Mouse (Mus musculus): ENCODE results near the gene Foxr1. TPM values are rescaled to one million over a fixed set of nuclear protein-coding genes. Genes with fewer than 3 reads are reported as not detected.
A peak's percentile ranks its signal among the peaks of the same experiment; 100 is the strongest.
"Not testable (repeated sequence)": the region's sequence is repeated elsewhere in the genome, so short reads cannot be mapped to it uniquely, and the experiment has no call there.

The Foxr1 gene
- polyA plus RNA-seq, 1 experiment from 2014 or later: not detected

GRCm38 (mm10) chr9:44418519-44419385, 22.2 kb downstream of the Foxr1 start, which contains the start of gene Ccdc84:
Gene Ccdc84 (minus strand): TSS chr9:44418569.
- Histone ChIP-seq H3K9ac (ENCODE audit: low read depth, low read length) (peak within 1 kb of the TSS; percentile 91), H3K27me3 (replicated peaks; ENCODE audit: control insufficient read depth, insufficient read depth, low read length) (no peaks in the 10 kb centered on the region), H3K4me1 (ENCODE audit: control insufficient read depth, insufficient read depth, low read length) (peaks cover 10% of the 10 kb centered on the region), H3K27ac (ENCODE audit: low read length) (peak within 1 kb of the TSS; percentile 77), H3K4me2 (ENCODE audit: low read depth, low read length) (peak within 1 kb of the TSS; percentile 78), H3K4me3 (ENCODE audit: low read length) (peak within 1 kb of the TSS; percentile 89), H3K36me3 (ENCODE audit: control insufficient read depth, insufficient read depth, low read length) (no peaks in the 10 kb centered on the region), H3K9me3 (ENCODE audit: control insufficient read depth, low read length) (no peaks in the 10 kb centered on the region)
- no peak for ATAC-seq
- WGBS: 78% methylated on average over 14 of the region's 14 CpGs

GRCm38 (mm10) chr9:44417892-44418363, 23.0 kb downstream of the Foxr1 start:
- peak overlapping the region; percentile 78 for H3K4me2 ChIP-seq (ENCODE audit: low read depth, low read length)
- H3K9me3 ChIP-seq (ENCODE audit: control insufficient read depth, low read length): no peaks in the 10 kb centered on the region
- H3K27ac ChIP-seq (ENCODE audit: low read length): peak overlapping the region; percentile 77
- H3K4me1 ChIP-seq (ENCODE audit: control insufficient read depth, insufficient read depth, low read length): peaks cover 10% of the 10 kb centered on the region
- no peaks in the 10 kb centered on the region for H3K27me3 ChIP-seq (replicated peaks; ENCODE audit: control insufficient read depth, insufficient read depth, low read length)
- H3K36me3 ChIP-seq (ENCODE audit: control insufficient read depth, insufficient read depth, low read length): peaks cover 5% of the 10 kb centered on the region
- ATAC-seq: peak; percentile 97
- H3K9ac ChIP-seq (ENCODE audit: low read depth, low read length): peak overlapping the region; percentile 91
- WGBS: under 1% methylated on average over 38 of the region's 38 CpGs
- H3K4me3 ChIP-seq (ENCODE audit: low read length): peak overlapping the region; percentile 89

DNA sequence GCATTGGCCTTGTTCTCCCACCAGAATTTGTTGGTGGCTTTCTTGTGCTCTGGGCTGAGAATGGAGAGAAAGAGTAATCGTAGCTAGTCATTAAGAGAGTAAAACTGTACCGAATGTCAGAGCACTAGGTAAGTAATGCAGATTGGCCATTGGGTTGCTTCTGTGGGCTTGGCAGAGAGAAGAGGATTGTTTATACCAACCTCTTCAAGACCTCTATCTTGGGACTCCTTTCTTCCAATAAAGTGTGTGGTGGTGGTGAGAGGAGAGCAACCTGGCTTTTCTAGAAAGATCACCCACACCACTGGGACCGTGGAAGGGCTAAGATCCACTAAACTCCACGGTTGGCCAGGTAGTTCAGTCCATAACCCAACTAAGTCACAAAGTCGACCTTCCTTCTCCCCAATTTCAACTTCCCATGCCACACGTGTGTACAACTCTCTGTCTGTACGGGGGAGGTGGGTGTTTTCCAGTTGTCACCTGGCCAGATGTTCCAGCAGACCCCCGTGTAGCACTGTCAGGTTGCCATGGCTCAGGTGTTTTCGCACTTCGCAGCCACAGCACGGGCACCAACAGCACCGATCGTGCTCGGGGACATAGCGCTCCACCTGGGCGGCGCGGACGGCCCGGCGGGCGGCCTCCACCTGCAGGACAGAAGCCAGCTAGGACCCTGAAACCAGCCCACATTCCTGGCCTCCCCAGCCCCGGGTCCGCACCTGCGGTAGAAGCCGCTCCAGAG, 23.6 kb downstream of the Foxr1 start:
- Histone ChIP-seq H3K9me3 (ENCODE audit: control insufficient read depth, low read length) (no peaks in the 10 kb centered on the region), H3K27me3 (replicated peaks; ENCODE audit: control insufficient read depth, insufficient read depth, low read length) (no peaks in the 10 kb centered on the region), H3K4me1 (ENCODE audit: control insufficient read depth, insufficient read depth, low read length) (peaks cover 10% of the 10 kb centered on the region), H3K27ac (ENCODE audit: low read length) (peak overlapping the region; percentile 77), H3K36me3 (ENCODE audit: control insufficient read depth, insufficient read depth, low read length) (peaks cover 11% of the 10 kb centered on the region), H3K4me2 (ENCODE audit: low read depth, low read length) (peak overlapping the region; percentile 78), H3K4me3 (ENCODE audit: low read length) (peak overlapping the region; percentile 89), H3K9ac (ENCODE audit: low read depth, low read length) (peak overlapping the region; percentile 91)
- ATAC-seq: peak; percentile 81
- WGBS: 6% methylated on average over 26 of the region's 26 CpGs

- Histone ChIP-seq H3K9me3 (ENCODE audit: control insufficient read depth, low read length) (no peaks in the 10 kb centered on the region), H3K4me1 (ENCODE audit: control insufficient read depth, insufficient read depth, low read length) (peaks cover 11% of the 10 kb centered on the region), H3K4me2 (ENCODE audit: low read depth, low read length) (no peak overlapping the region), H3K27me3 (replicated peaks; ENCODE audit: control insufficient read depth, insufficient read depth, low read length) (no peaks in the 10 kb centered on the region), H3K4me3 (ENCODE audit: low read length) (no peak overlapping the region), H3K27ac (ENCODE audit: low read length) (no peak overlapping the region), H3K36me3 (ENCODE audit: control insufficient read depth, insufficient read depth, low read length) (peaks cover 21% of the 10 kb centered on the region), H3K9ac (ENCODE audit: low read depth, low read length) (no peak overlapping the region)
- 80% methylated on average over 2 of the region's 2 CpGs for WGBS
- ATAC-seq: no peak
Observed at GRCm38 (mm10) chr9:44412781-44413180, 28.2 kb downstream of the Foxr1 start.

- Histone ChIP-seq H3K4me1 (ENCODE audit: control insufficient read depth, insufficient read depth, low read length) (peaks cover 10% of the 10 kb centered on the region), H3K9me3 (ENCODE audit: control insufficient read depth, low read length) (no peaks in the 10 kb centered on the region), H3K27me3 (replicated peaks; ENCODE audit: control insufficient read depth, insufficient read depth, low read length) (no peaks in the 10 kb centered on the region), H3K9ac (ENCODE audit: low read depth, low read length) (no peak overlapping the region), H3K36me3 (ENCODE audit: control insufficient read depth, insufficient read depth, low read length) (peaks cover 21% of the 10 kb centered on the region), H3K4me2 (ENCODE audit: low read depth, low read length) (no peak overlapping the region), H3K27ac (ENCODE audit: low read length) (no peak overlapping the region), H3K4me3 (ENCODE audit: low read length) (no peak overlapping the region)
- WGBS: 73% methylated on average over 4 of the region's 4 CpGs
- ATAC-seq: no peak
Observed at GRCm38 (mm10) chr9:44412306-44412705, 28.6 kb downstream of the Foxr1 start.

DNA sequence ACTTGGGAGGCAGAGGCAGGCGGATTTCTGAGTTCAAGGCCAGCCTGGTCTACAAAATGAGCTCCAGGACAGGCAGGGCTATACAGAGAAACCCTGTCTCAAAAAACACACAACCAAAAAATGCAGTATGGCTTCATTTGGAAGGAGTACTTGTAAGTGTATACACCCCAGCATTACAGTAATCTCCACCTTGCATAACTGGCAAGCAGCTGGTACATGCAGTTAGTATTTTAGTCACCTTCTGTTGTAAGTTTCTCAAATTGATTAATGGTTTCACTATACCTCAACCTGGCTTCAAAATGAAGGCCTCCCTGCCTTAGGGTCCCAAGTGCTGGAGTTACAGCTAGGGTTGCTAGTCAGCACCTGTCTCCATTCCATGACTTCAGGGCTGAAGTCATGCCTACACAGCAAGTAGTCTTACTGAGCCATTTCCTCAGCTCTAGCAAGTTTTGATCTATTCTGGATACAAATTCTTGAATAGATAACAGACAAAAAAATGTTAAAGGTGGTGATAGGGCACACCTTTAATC, 29.3 kb downstream of the Foxr1 start:
- Histone ChIP-seq H3K27ac (ENCODE audit: low read length) (no peak overlapping the region), H3K9me3 (ENCODE audit: control insufficient read depth, low read length) (no peaks in the 10 kb centered on the region), H3K4me3 (ENCODE audit: low read length) (no peak overlapping the region), H3K4me1 (ENCODE audit: control insufficient read depth, insufficient read depth, low read length) (peaks cover 6% of the 10 kb centered on the region; the same call in 1 of the 2 replicates), H3K9ac (ENCODE audit: low read depth, low read length) (no peak overlapping the region), H3K27me3 (replicated peaks; ENCODE audit: control insufficient read depth, insufficient read depth, low read length) (no peaks in the 10 kb centered on the region), H3K36me3 (ENCODE audit: control insufficient read depth, insufficient read depth, low read length) (peaks cover 21% of the 10 kb centered on the region), H3K4me2 (ENCODE audit: low read depth, low read length) (no peak overlapping the region)
- WGBS: 76% methylated on average over 1 of the region's 1 CpGs
- no peak for ATAC-seq

DNA sequence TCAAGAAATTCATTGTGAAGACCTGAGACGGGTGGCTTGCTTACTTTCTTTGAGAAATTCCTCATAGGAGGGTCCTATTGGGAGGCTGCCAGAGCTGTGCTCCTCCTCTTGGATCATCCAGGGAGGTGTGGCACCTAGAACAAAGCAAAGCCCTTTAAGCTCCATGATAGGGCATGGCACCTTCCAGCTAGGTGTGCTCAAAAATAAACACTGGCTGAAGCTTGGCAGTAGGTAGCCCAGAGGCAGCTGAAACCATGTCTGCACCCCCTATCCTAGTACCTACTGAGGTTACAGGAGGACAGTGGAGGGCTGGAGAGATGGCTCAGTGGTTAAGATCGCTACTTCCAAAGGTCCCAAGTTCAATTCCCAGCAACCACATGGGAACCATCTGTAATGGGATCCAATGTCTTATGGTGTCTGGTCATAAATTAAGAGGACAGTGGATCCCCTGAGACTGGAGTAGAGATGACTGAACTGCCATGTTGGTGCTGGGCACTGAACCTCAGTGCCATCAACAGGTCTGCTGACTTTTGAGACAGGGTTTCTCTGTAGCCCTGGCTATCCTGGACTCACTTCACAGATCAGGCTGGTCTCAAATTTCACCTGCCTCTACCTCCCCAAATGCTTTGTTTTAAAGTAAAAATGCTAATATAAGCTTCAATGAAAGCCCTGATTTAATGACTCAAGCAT, 30.1 kb downstream of the Foxr1 start:
- no peak for ATAC-seq
- Histone ChIP-seq H3K36me3 (ENCODE audit: control insufficient read depth, insufficient read depth, low read length) (peaks cover 21% of the 10 kb centered on the region), H3K27ac (ENCODE audit: low read length) (no peak overlapping the region), H3K4me2 (ENCODE audit: low read depth, low read length) (no peak overlapping the region), H3K4me1 (ENCODE audit: control insufficient read depth, insufficient read depth, low read length) (peaks cover 7% of the 10 kb centered on the region; the same call in 1 of the 2 replicates), H3K9ac (ENCODE audit: low read depth, low read length) (no peak overlapping the region), H3K4me3 (ENCODE audit: low read length) (no peak overlapping the region), H3K9me3 (ENCODE audit: control insufficient read depth, low read length) (no peaks in the 10 kb centered on the region), H3K27me3 (replicated peaks; ENCODE audit: control insufficient read depth, insufficient read depth, low read length) (no peaks in the 10 kb centered on the region)
- 81% methylated on average over 2 of the region's 2 CpGs for WGBS

- H3K9me3 ChIP-seq (ENCODE audit: control insufficient read depth, low read length); ATAC-seq; H3K4me1 ChIP-seq (ENCODE audit: control insufficient read depth, insufficient read depth, low read length); H3K27me3 ChIP-seq (replicated peaks; ENCODE audit: control insufficient read depth, insufficient read depth, low read length); H3K27ac ChIP-seq (ENCODE audit: low read length): not testable (repeated sequence)
- Histone ChIP-seq H3K36me3 (ENCODE audit: control insufficient read depth, insufficient read depth, low read length) (peaks cover 25% of the 10 kb centered on the region), H3K4me3 (ENCODE audit: low read length) (peak overlapping the region; percentile 76), H3K4me2 (ENCODE audit: low read depth, low read length) (peak overlapping the region; percentile 63), H3K9ac (ENCODE audit: low read depth, low read length) (peak overlapping the region; percentile 87)
- whole genome bisulfite sequencing: 76% methylated on average over 9 of the region's 9 CpGs
Observed at GRCm38 (mm10) chr9:44408693-44409092, 32.2 kb downstream of the Foxr1 start.

GRCm38 (mm10) chr9:44407752-44408097, 33.2 kb downstream of the Foxr1 start:
- peaks cover 9% of the 10 kb centered on the region; the same call in 1 of the 2 replicates for H3K4me1 ChIP-seq (ENCODE audit: control insufficient read depth, insufficient read depth, low read length)
- peak overlapping the region; percentile 96 for H3K27ac ChIP-seq (ENCODE audit: low read length)
- peak overlapping the region; percentile 76 for H3K4me3 ChIP-seq (ENCODE audit: low read length)
- H3K36me3 ChIP-seq (ENCODE audit: control insufficient read depth, insufficient read depth, low read length): peaks cover 18% of the 10 kb centered on the region
- H3K4me2 ChIP-seq (ENCODE audit: low read depth, low read length): peak overlapping the region; percentile 63
- no peaks in the 10 kb centered on the region for H3K27me3 ChIP-seq (replicated peaks; ENCODE audit: control insufficient read depth, insufficient read depth, low read length)
- no peaks in the 10 kb centered on the region for H3K9me3 ChIP-seq (ENCODE audit: control insufficient read depth, low read length)
- WGBS: 0% methylated on average over 24 of the region's 24 CpGs
- H3K9ac ChIP-seq (ENCODE audit: low read depth, low read length): peak overlapping the region; percentile 87
- no peak for ATAC-seq

Data from intestine, embryonic 16.5 days (tissue).